Mouse (Mus musculus): Measurements from ENCODE around the gene Rps26. TPM values are rescaled to one million over a fixed set of nuclear protein-coding genes. Genes with fewer than 3 reads are reported as not detected.
"Not testable (repeated sequence)": the region's sequence is repeated elsewhere in the genome, so short reads cannot be mapped to it uniquely, and the experiment has no call there.

Rps26 gene
- polyA plus RNA-seq, 1 experiment, result 798 TPM

GRCm38 (mm10) chr10:128640891-128641290, 14.3 kb upstream of the Rps26 start:
- H3K27me3 ChIP-seq (replicated peaks; ENCODE audit: control insufficient read depth, insufficient read depth, low read length), result no peaks in the 10 kb centered on the region
- H3K4me1 ChIP-seq (ENCODE audit: control insufficient read depth, insufficient read depth, low read length), result peaks cover 3% of the 10 kb centered on the region; the same call in 1 of the 2 replicates
- DNase-seq, result no peak
- no peaks in the 10 kb centered on the region for H3K36me3 ChIP-seq (ENCODE audit: control insufficient read depth, insufficient read depth, low read length)
- WGBS, result 96% methylated on average over 15 of the region's 15 CpGs
- TF ChIP-seq POLR2A (IDR thresholded peaks at IDR 0.05; ENCODE audit: low read depth, low read length) (no peak), CTCF (conservative IDR thresholded peaks at IDR 0.05; ENCODE audit: insufficient read depth, insufficient read length, low read depth, low read length) (no peak)
- no peak overlapping the region for H3K4me3 ChIP-seq (ENCODE audit: insufficient read depth, low read depth, low read length)
- H3K27ac ChIP-seq (ENCODE audit: insufficient read depth, low read depth, low read length), result no peak overlapping the region

- H3K4me1 ChIP-seq (ENCODE audit: control insufficient read depth, insufficient read depth, low read length), result peaks cover 3% of the 10 kb centered on the region; the same call in 1 of the 2 replicates
- DNase-seq, result no peak
- H3K4me3 ChIP-seq (ENCODE audit: insufficient read depth, low read depth, low read length), result no peak overlapping the region
- no peak overlapping the region for H3K27ac ChIP-seq (ENCODE audit: insufficient read depth, low read depth, low read length)
- WGBS, result 91% methylated on average over 14 of the region's 14 CpGs
- no peaks in the 10 kb centered on the region for H3K36me3 ChIP-seq (ENCODE audit: control insufficient read depth, insufficient read depth, low read length)
- no peaks in the 10 kb centered on the region for H3K27me3 ChIP-seq (replicated peaks; ENCODE audit: control insufficient read depth, insufficient read depth, low read length)
- TF ChIP-seq POLR2A (IDR thresholded peaks at IDR 0.05; ENCODE audit: low read depth, low read length), result no peak
- TF ChIP-seq CTCF (conservative IDR thresholded peaks at IDR 0.05; ENCODE audit: insufficient read depth, insufficient read length, low read depth, low read length), result no peak
These were observed 13.5 kb upstream of the Rps26 start for GRCm38 (mm10) chr10:128639999-128640398.

- H3K27me3 ChIP-seq (replicated peaks; ENCODE audit: control insufficient read depth, insufficient read depth, low read length), result no peaks in the 10 kb centered on the region
- DNase-seq, result no peak
- H3K4me1 ChIP-seq (ENCODE audit: control insufficient read depth, insufficient read depth, low read length), result peaks cover under 1% of the 10 kb centered on the region; the same call in 1 of the 2 replicates
- H3K4me3 ChIP-seq (ENCODE audit: insufficient read depth, low read depth, low read length), result no peak overlapping the region
- no peak for TF ChIP-seq CTCF (conservative IDR thresholded peaks at IDR 0.05; ENCODE audit: insufficient read depth, insufficient read length, low read depth, low read length)
- TF ChIP-seq POLR2A (IDR thresholded peaks at IDR 0.05; ENCODE audit: low read depth, low read length), result no peak
- WGBS, result 42% methylated on average over 11 of the region's 11 CpGs
- no peak overlapping the region for H3K27ac ChIP-seq (ENCODE audit: insufficient read depth, low read depth, low read length)
- H3K36me3 ChIP-seq (ENCODE audit: control insufficient read depth, insufficient read depth, low read length), result no peaks in the 10 kb centered on the region
These were observed 10.5 kb upstream of the Rps26 start for GRCm38 (mm10) chr10:128637011-128637410.

- no peaks in the 10 kb centered on the region for H3K4me1 ChIP-seq (ENCODE audit: control insufficient read depth, insufficient read depth, low read length)
- 64% methylated on average over 6 of the region's 6 CpGs for WGBS
- DNase-seq, result no peak
- no peaks in the 10 kb centered on the region for H3K36me3 ChIP-seq (ENCODE audit: control insufficient read depth, insufficient read depth, low read length)
- H3K27me3 ChIP-seq (replicated peaks; ENCODE audit: control insufficient read depth, insufficient read depth, low read length), result no peaks in the 10 kb centered on the region
- no peak overlapping the region for H3K27ac ChIP-seq (ENCODE audit: insufficient read depth, low read depth, low read length)
- TF ChIP-seq POLR2A (IDR thresholded peaks at IDR 0.05; ENCODE audit: low read depth, low read length) (no peak), CTCF (conservative IDR thresholded peaks at IDR 0.05; ENCODE audit: insufficient read depth, insufficient read length, low read depth, low read length) (no peak)
- H3K4me3 ChIP-seq (ENCODE audit: insufficient read depth, low read depth, low read length), result no peak overlapping the region
These were observed 10.0 kb upstream of the Rps26 start for GRCm38 (mm10) chr10:128636561-128636960.

- no peak for DNase-seq
- Histone ChIP-seq H3K27ac (ENCODE audit: insufficient read depth, low read depth, low read length) (no peak overlapping the region), H3K4me3 (ENCODE audit: insufficient read depth, low read depth, low read length) (no peak overlapping the region), H3K4me1 (ENCODE audit: control insufficient read depth, insufficient read depth, low read length) (no peaks in the 10 kb centered on the region), H3K27me3 (replicated peaks; ENCODE audit: control insufficient read depth, insufficient read depth, low read length) (no peaks in the 10 kb centered on the region), H3K36me3 (ENCODE audit: control insufficient read depth, insufficient read depth, low read length) (no peaks in the 10 kb centered on the region)
- TF ChIP-seq CTCF (conservative IDR thresholded peaks at IDR 0.05; ENCODE audit: insufficient read depth, insufficient read length, low read depth, low read length), result no peak
- no peak for TF ChIP-seq POLR2A (IDR thresholded peaks at IDR 0.05; ENCODE audit: low read depth, low read length)
- 95% methylated on average over 13 of the region's 13 CpGs for WGBS
These were observed 9.2 kb upstream of the Rps26 start for GRCm38 (mm10) chr10:128635697-128636096.

- TF ChIP-seq POLR2A (IDR thresholded peaks at IDR 0.05; ENCODE audit: low read depth, low read length) (no peak), CTCF (conservative IDR thresholded peaks at IDR 0.05; ENCODE audit: insufficient read depth, insufficient read length, low read depth, low read length) (no peak)
- Histone ChIP-seq H3K4me1 (ENCODE audit: control insufficient read depth, insufficient read depth, low read length) (no peaks in the 10 kb centered on the region), H3K36me3 (ENCODE audit: control insufficient read depth, insufficient read depth, low read length) (no peaks in the 10 kb centered on the region), H3K4me3 (ENCODE audit: insufficient read depth, low read depth, low read length) (no peak overlapping the region), H3K27ac (ENCODE audit: insufficient read depth, low read depth, low read length) (no peak overlapping the region), H3K27me3 (replicated peaks; ENCODE audit: control insufficient read depth, insufficient read depth, low read length) (no peaks in the 10 kb centered on the region)
- 31% methylated on average over 6 of the region's 6 CpGs for WGBS
- DNase-seq, result no peak
These were observed 5.0 kb upstream of the Rps26 start for GRCm38 (mm10) chr10:128631571-128631970.

GRCm38 (mm10) chr10:128630306-128630705, 3.8 kb upstream of the Rps26 start:
- not testable (repeated sequence) for H3K36me3 ChIP-seq (ENCODE audit: control insufficient read depth, insufficient read depth, low read length); H3K27ac ChIP-seq (ENCODE audit: insufficient read depth, low read depth, low read length); DNase-seq; H3K27me3 ChIP-seq (replicated peaks; ENCODE audit: control insufficient read depth, insufficient read depth, low read length); H3K4me1 ChIP-seq (ENCODE audit: control insufficient read depth, insufficient read depth, low read length); H3K4me3 ChIP-seq (ENCODE audit: insufficient read depth, low read depth, low read length)
- 81% methylated on average over 5 of the region's 5 CpGs for WGBS

- Histone ChIP-seq H3K36me3 (ENCODE audit: control insufficient read depth, insufficient read depth, low read length) (peaks cover 2% of the 10 kb centered on the region; the same call in 1 of the 2 replicates), H3K4me1 (ENCODE audit: control insufficient read depth, insufficient read depth, low read length) (peaks cover 8% of the 10 kb centered on the region; the same call in 1 of the 2 replicates), H3K27ac (ENCODE audit: insufficient read depth, low read depth, low read length) (no peak overlapping the region), H3K4me3 (ENCODE audit: insufficient read depth, low read depth, low read length) (no peak overlapping the region), H3K27me3 (replicated peaks; ENCODE audit: control insufficient read depth, insufficient read depth, low read length) (no peaks in the 10 kb centered on the region)
- 89% methylated on average over 2 of the region's 2 CpGs for WGBS
- no peak for DNase-seq
- TF ChIP-seq POLR2A (IDR thresholded peaks at IDR 0.05; ENCODE audit: low read depth, low read length), result no peak
- no peak for TF ChIP-seq CTCF (conservative IDR thresholded peaks at IDR 0.05; ENCODE audit: insufficient read depth, insufficient read length, low read depth, low read length)
These were observed 3.2 kb upstream of the Rps26 start for GRCm38 (mm10) chr10:128629746-128630145.
